Mouse (Mus musculus): ENCODE results near the gene Ankrd13d. TPM values are rescaled to one million over a fixed set of nuclear protein-coding genes. Genes with fewer than 3 reads are reported as not detected.

The Ankrd13d gene
- polyA plus RNA-seq, 1 experiment = 76.1 TPM

DNA sequence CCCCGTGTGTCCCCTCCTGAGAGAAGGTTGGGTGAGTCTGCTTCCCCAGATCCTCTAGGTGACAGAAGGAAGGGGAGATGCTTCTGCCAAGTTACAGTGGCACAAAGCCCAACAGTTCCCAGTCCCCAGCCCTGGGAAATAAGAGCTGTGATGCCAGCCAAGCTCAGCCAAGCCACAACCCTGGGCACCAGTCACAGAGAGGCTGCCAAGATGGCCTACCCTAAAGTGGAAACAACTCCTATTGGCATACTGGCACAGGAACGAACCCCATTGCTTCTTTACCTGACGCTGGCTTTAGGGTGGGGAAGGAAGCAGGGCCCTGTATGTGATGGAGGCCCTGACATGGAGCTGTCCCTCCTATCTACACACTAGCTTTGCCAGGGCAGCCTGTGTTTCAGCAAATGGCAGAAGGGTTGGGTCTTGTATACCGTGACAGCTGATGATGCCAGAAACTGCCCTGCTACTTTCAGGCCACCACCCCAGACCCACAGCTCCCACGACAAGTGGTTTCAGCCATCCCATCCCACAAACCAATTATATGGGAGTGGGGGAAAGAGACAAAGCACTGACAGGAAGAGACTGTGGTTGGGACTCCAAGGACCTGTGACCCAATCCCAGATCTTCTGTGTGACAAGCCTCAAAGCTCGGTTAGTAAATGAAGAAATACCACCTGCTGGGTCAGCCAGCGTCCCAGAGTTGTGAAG lies 20.2 kb upstream of the Ankrd13d start:
- H3K4me3 ChIP-seq (ENCODE audit: insufficient read depth, low read length) = no peak overlapping the region
- TF ChIP-seq POLR2A (IDR thresholded peaks at IDR 0.05; ENCODE audit: extremely low read depth, insufficient read depth, low read length) (no peak), CTCF (IDR thresholded peaks at IDR 0.05; ENCODE audit: extremely low read depth, insufficient read depth, low read length) (no peak)
- H3K4me1 ChIP-seq (ENCODE audit: control insufficient read depth, insufficient read depth, low read length) = peaks cover 26% of the 10 kb centered on the region
- peak overlapping the region; percentile 58 for H3K27ac ChIP-seq (ENCODE audit: insufficient read depth, low read length)

DNA sequence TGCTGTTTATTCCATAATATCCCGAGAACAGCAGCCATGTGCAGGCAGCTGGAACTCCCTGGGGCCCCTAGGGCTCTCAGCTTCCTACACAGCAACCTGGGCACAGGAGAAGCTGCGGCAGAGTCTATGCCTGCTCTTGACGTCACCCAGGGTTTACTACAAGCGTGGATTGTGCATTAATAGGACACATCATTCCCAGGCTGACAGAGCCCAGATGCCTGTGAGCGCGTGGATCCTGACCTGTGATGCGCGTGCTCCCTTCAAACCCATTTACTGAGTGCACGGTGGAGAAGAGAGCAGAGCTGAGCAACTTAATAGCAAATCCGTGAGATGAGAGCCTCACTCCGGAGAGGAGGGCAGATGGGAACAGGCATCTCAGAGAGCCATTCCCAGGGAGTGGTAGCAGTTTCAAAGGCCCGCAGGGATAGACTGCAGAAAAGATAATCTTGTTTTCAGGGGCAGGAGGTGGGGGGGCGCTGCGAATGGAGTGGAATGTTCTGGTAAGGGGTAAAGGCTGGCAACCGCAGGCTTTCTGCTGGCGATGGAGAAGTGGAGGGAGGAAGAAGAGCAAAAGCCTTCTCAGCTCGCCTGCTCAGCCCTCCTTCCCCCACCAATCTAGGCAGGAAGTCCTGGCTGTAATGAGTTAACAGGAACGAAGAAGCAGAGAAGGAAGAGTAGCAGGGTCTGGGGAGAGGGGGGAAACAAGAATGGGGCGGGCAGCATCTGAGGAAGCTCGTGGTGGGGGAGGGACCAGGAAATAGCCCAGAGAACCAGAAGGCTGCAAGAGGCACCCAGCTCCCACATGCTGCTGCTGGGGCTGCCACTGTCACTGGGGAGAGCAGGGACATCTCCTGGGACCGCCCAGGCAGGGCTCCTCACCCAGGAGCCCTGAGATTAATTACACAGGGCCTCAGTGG lies 19.1 kb upstream of the Ankrd13d start:
- Histone ChIP-seq H3K4me3 (ENCODE audit: insufficient read depth, low read length) (no peak overlapping the region), H3K4me1 (ENCODE audit: control insufficient read depth, insufficient read depth, low read length) (peaks cover 26% of the 10 kb centered on the region)

DNA sequence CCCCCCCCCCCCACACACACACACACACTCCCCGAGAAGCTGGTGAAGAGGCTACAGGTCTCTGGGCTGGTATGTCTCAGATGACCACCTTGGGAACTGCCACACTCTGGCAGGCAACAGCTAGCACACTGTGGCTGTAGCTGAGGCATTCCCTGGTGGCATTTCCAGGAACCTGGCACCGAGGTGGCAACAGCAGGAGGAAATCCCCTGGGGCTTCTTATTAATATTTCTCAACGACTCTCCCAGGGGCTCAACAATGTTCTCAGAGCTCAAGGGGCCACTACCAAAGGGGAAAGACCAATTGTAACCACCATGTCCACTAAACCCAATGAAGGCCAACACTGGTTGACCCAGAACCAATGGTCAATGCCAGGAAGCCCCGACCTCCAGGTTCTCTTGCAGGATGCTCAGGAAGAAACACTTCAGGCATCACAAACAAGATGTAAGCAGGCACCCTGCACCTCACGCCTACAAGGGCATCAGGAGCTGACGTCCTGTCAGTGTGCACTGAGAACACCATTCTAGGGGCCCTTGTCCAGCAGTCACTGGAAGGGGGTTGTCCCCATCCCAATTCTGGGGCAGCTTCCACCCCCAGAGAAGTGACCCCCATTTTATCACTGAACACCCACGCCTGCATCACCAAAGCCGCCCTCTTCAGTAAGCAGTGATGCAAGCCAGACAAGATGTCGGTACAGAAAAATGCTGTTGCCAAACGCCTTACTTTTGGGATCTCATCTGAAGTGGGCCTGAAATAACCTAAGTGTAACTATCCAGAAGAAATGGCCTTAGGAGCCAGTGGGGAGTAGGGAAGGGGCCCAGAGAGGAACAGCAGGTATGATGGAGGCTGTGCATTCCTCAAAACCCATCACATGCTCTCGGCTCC lies 18.2 kb upstream of the Ankrd13d start:
- TF ChIP-seq CTCF (IDR thresholded peaks at IDR 0.05; ENCODE audit: extremely low read depth, insufficient read depth, low read length) (no peak), POLR2A (IDR thresholded peaks at IDR 0.05; ENCODE audit: extremely low read depth, insufficient read depth, low read length) (no peak)
- Histone ChIP-seq H3K4me3 (ENCODE audit: insufficient read depth, low read length) (no peak overlapping the region), H3K4me1 (ENCODE audit: control insufficient read depth, insufficient read depth, low read length) (peaks cover 24% of the 10 kb centered on the region), H3K27ac (ENCODE audit: insufficient read depth, low read length) (peak overlapping the region; percentile 25; the same call in 1 of the 2 replicates)

More for the DNA sequence above, 19.1 kb upstream of the Ankrd13d start:
- TF ChIP-seq POLR2A (IDR thresholded peaks at IDR 0.05; ENCODE audit: extremely low read depth, insufficient read depth, low read length) = 0 out of 2 replicates have a peak, but pooled peaks have one; percentile 12
- TF ChIP-seq CTCF (IDR thresholded peaks at IDR 0.05; ENCODE audit: extremely low read depth, insufficient read depth, low read length) = no peak
- H3K27ac ChIP-seq (ENCODE audit: insufficient read depth, low read length) = peak overlapping the region; percentile 25

DNA sequence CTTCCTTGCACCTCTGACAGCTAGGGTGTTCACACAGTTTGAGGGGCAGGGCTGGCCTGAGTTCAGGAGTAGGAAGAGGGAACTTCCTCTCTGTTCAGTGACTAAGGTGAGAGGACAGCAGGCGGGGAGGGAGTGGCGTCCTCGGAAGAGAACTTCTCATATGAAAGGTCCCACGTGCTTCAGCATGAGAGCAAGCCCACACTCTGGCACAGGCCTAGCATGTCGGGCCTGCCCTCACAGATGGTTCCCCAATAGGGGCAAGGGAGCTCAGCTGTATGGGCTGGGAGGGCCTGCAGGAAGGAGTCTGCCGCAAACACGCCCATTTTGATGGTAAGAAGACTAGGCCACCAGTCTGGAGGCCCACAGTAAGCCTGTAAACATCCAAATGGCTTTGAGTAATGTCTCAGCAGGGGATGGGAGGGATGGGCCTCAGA lies 17.4 kb upstream of the Ankrd13d start:
- Histone ChIP-seq H3K27ac (ENCODE audit: insufficient read depth, low read length) (no peak overlapping the region), H3K4me1 (ENCODE audit: control insufficient read depth, insufficient read depth, low read length) (peaks cover 24% of the 10 kb centered on the region)
- no peak for TF ChIP-seq CTCF (IDR thresholded peaks at IDR 0.05; ENCODE audit: extremely low read depth, insufficient read depth, low read length)
- TF ChIP-seq POLR2A (IDR thresholded peaks at IDR 0.05; ENCODE audit: extremely low read depth, insufficient read depth, low read length) = no peak

DNA sequence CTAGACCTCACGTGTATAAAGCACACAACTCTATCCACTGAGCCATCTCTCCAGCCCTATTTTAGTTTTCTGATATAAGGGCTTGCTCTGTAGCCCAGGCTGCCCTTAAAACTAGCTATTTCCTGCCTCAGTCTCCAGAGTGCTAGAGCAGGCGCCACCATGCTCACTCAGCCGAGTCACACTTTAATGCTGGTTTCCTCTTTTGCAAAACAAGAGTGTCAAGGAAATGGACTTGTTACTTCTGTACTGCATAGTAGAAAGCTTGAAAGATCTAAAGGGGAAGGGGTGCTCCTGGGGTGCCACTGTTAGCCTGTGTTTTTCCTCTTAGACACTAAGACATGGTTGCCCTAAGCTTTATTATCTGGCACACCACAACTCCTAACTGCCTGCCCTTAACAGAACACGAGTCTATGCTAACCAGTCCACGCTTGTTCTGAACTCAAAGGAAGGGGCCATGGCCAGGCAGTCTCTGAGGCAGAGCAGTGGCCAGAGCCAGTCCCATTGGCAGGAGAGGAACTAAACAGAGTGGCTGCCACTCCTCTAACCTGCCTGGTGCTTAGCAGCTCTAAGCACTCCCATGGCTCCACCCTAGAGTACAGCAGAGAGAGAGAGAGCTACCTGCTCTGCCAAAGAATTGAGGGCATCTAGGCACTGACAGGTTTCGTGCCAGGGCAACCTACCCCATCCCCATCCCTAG lies 16.8 kb upstream of the Ankrd13d start:
- Histone ChIP-seq H3K4me1 (ENCODE audit: control insufficient read depth, insufficient read depth, low read length) (peaks cover 22% of the 10 kb centered on the region), H3K4me3 (ENCODE audit: insufficient read depth, low read length) (no peak overlapping the region), H3K27ac (ENCODE audit: insufficient read depth, low read length) (no peak overlapping the region)
- TF ChIP-seq CTCF (IDR thresholded peaks at IDR 0.05; ENCODE audit: extremely low read depth, insufficient read depth, low read length) = no peak
- TF ChIP-seq POLR2A (IDR thresholded peaks at IDR 0.05; ENCODE audit: extremely low read depth, insufficient read depth, low read length) = no peak

More for the DNA sequence above, 17.4 kb upstream of the Ankrd13d start:
- H3K4me3 ChIP-seq (ENCODE audit: insufficient read depth, low read length) = no peak overlapping the region

DNA sequence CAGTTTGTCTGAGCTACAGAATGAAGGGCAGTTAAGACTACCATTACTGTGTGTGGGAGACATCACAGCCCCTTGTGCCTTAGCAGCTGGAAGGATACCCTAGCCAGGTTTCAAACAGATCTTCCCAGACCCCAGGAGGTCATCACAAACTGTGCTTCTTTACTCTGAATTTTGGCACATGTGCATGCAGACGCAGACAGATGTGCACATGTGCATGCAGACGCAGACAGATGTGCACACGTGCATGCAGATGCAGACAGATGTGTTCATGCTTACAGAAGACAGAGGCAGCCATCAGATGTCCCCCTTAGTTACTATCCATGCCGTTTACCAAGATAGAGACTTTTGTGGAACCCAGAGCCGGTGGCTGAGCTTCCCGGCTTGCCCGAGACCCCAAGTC lies 16.2 kb upstream of the Ankrd13d start:
- Histone ChIP-seq H3K27ac (ENCODE audit: insufficient read depth, low read length) (no peak overlapping the region), H3K4me1 (ENCODE audit: control insufficient read depth, insufficient read depth, low read length) (peaks cover 21% of the 10 kb centered on the region), H3K4me3 (ENCODE audit: insufficient read depth, low read length) (no peak overlapping the region)
- TF ChIP-seq POLR2A (IDR thresholded peaks at IDR 0.05; ENCODE audit: extremely low read depth, insufficient read depth, low read length) (no peak), CTCF (IDR thresholded peaks at IDR 0.05; ENCODE audit: extremely low read depth, insufficient read depth, low read length) (no peak)

DNA sequence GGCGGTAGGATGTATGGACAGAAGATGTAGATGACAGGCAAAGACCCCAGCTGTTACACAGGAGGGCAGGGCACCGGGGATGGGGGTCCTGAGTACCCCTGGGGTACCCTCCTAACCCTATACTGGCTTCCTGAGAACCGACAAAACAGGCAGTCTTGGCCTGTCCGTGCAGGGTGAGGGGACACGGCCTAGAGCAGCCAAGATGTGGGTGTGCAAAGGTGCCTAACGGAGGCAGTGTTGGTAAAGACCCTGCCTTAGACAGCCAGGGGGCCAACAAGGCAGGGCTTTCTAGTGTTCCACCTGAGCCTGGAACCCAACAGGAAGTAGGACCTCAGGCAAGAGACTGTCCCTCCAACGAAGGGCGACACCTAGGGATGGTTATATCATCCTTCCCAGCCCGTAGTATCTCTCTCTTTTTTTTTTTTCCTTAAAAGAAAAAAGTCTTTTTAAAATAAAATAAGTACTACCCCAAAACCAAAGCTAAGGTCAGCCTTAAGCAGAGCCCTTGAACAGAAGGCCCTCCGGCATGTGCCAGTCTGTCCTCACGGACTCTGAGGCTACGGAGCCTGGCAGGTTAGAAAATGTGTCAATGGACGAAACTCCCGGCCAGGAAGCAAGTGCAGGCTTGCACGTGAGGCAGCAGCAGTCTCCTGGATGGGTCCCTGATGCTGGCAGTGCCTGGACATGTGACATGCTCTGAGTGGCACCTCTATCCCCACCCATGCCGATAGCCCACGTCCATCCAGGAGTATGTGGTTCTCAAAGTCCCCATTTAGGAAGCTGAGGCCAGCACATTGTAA lies 15.6 kb upstream of the Ankrd13d start:
- TF ChIP-seq POLR2A (IDR thresholded peaks at IDR 0.05; ENCODE audit: extremely low read depth, insufficient read depth, low read length) (no peak), CTCF (IDR thresholded peaks at IDR 0.05; ENCODE audit: extremely low read depth, insufficient read depth, low read length) (no peak)
- Histone ChIP-seq H3K4me1 (ENCODE audit: control insufficient read depth, insufficient read depth, low read length) (peaks cover 18% of the 10 kb centered on the region), H3K4me3 (ENCODE audit: insufficient read depth, low read length) (no peak overlapping the region), H3K27ac (ENCODE audit: insufficient read depth, low read length) (no peak overlapping the region)

DNA sequence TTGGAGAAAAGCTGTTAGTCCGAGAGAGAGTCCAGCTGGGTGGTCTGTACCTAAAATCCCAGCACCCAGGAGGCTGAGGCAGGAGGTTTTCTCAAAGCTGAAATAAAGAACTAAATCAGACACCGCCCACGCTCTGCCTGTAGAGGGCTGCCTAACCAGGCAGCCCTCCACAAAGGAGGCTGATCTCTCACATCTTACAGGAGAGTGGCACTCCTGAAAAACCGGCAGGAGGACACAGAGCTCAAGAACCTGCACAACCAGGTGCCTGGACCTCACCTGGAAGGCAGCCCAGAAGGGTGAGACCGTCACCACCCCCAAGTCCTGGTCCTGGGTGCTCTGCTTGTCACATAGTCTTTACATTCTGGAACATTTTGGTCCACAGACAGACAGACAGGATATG lies 14.9 kb upstream of the Ankrd13d start:
- no peak overlapping the region for H3K4me3 ChIP-seq (ENCODE audit: insufficient read depth, low read length)
- TF ChIP-seq POLR2A (IDR thresholded peaks at IDR 0.05; ENCODE audit: extremely low read depth, insufficient read depth, low read length) (no peak), CTCF (IDR thresholded peaks at IDR 0.05; ENCODE audit: extremely low read depth, insufficient read depth, low read length) (no peak)
- no peak overlapping the region for H3K27ac ChIP-seq (ENCODE audit: insufficient read depth, low read length)
- H3K4me1 ChIP-seq (ENCODE audit: control insufficient read depth, insufficient read depth, low read length) = peaks cover 12% of the 10 kb centered on the region
